Mouse (Mus musculus) liver, embryonic 14.5 days (tissue): ENCODE measurements around the gene Zfp747. TPM values are rescaled to one million over a fixed set of nuclear protein-coding genes. Genes with fewer than 3 reads are reported as not detected.

Source experiments
- ATAC-seq: fragments of 200-750 bp; cut with Nextera tagmentation; 2 replicates; pipeline ENCODE4 v1.8.0; 2017; ENCODE audit warnings: moderate number of reproducible peaks, mild to moderate bottlenecking, moderate library complexity; ENCODE audit not compliant: insufficient read depth
- DNase-seq, 3 experiments: peaks; one replicate each; pipeline ENCODE4 v3.0.0-alpha.2; 2012 to 2013; ENCODE audit warnings: low read depth in 3 of 3, low spot score in 3 of 3
- H3K27ac ChIP-seq: fragments of 300-500 bp; sonication (generic); 2 replicates; pipeline ENCODE4 v1.5.1; 2014; ENCODE audit warnings: moderate library complexity, mild to moderate bottlenecking, control low read depth, inconsistent platforms
- H3K27me3 ChIP-seq: fragments of 300-500 bp; sonication (generic); 2 replicates; pipeline ENCODE4 v1.6.1; 2014; ENCODE audit warnings: mild to moderate bottlenecking, low read length, moderate library complexity; ENCODE audit not compliant: control insufficient read depth, insufficient read depth
- H3K36me3 ChIP-seq: fragments of 300-500 bp; sonication (generic); replicated peaks from 2 replicates; pipeline ENCODE4 v1.6.1; 2014; ENCODE audit warnings: low read depth; ENCODE audit not compliant: control insufficient read depth, insufficient read depth
- H3K4me1 ChIP-seq, 2 experiments: fragments of 200-500 bp in 1 of 2; fragments of 300-500 bp in 1 of 2; sonication (generic) in 1 of 2; replicated peaks; 2 replicates each; pipeline ENCODE4 v1.6.1; 2012 to 2014; ENCODE audit warnings: antibody characterized with exemption in 1 of 2, inconsistent platforms in 1 of 2, low read length in 1 of 2; ENCODE audit not compliant: control insufficient read depth in 2 of 2, insufficient read depth in 2 of 2
- H3K4me2 ChIP-seq: fragments of 300-500 bp; sonication (generic); 2 replicates; pipeline ENCODE4 v1.6.1; 2014; ENCODE audit warnings: low read depth, mild to moderate bottlenecking, control low read depth, moderate library complexity
- H3K4me3 ChIP-seq, 2 experiments: fragments of 200-500 bp in 1 of 2; fragments of 300-500 bp in 1 of 2; sonication (generic) in 1 of 2; 2 replicates each; pipeline ENCODE4 v1.5.1; 2012 to 2014; ENCODE audit warnings: low read depth in 2 of 2, low read length in 2 of 2, mild to moderate bottlenecking in 2 of 2, control low read depth in 1 of 2, inconsistent platforms in 1 of 2, moderate library complexity in 1 of 2; ENCODE audit not compliant: insufficient read depth in 1 of 2
- H3K9ac ChIP-seq: fragments of 300-500 bp; sonication (generic); replicated peaks from 2 replicates; pipeline ENCODE4 v1.6.1; 2014; ENCODE audit warnings: mild to moderate bottlenecking, control low read depth, moderate library complexity
- H3K9me3 ChIP-seq: fragments of 300-500 bp; sonication (generic); 2 replicates; pipeline ENCODE4 v1.6.1; 2016; ENCODE audit warnings: low read length, mixed read lengths; ENCODE audit not compliant: control insufficient read depth
- CTCF ChIP-seq: IDR thresholded peaks from 2 replicates; pipeline ENCODE4 v1.5.1; 2016; ENCODE audit warnings: antibody characterized with exemption, low read depth, control low read depth
- EP300 ChIP-seq: IDR thresholded peaks from 2 replicates; pipeline ENCODE4 v1.6.1; 2016; ENCODE audit warnings: antibody characterized with exemption, low read depth
- WGBS: fragments of 180-500 bp; shearing (Covaris S2); extraction: QIAGEN DNeasy Blood & Tissue Kit; methylation state at CpG from one replicate; pipeline ENCODE4 v1.1.7; 2014; ENCODE audit not compliant: insufficient replicate concordance; 5-methylcytosine and 5-hydroxymethylcytosine counted together
- polyA plus RNA-seq, 2 experiments: library from polyadenylated mRNA; depleted of rRNA in 1 of 2; stranded (reverse) in 1 of 2; unstranded in 1 of 2; fragments of >200 nt; fragmentation: Nextera tagmentation in 1 of 2; extraction: Ambion mirVana in 1 of 2; gene quantifications; 2 replicates each; pipeline versions ENCODE4 v1.2.1 to v1.2.3; 2012 to 2014

Zfp747 gene
- polyA plus RNA-seq, 2 experiments = 1.2 to 1.9 TPM

DNA sequence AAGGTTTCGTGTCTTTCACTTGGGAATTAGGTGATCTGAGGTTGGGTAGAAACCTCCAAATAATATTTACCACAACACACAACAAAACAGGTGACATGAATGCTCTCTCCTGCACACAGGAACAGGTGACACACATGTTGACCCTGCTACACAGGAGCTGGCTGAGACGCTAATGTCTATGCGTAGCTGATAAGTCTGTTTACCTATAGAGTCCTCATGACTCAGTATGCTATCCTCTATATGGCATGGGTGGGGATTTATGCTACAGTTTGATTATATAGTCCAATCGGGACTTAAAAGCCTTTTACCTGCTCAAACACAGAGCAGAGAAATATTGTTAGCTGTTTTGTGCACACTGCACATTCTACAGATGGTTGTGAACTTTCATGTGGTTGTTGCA is 15.6 kb downstream of the Zfp747 start:
- no peak for ATAC-seq
- no peaks in the 10 kb centered on the region for H3K4me1 ChIP-seq
- H3K27me3 ChIP-seq = peaks cover 3% of the 10 kb centered on the region; the same call in 1 of the 2 replicates
- no peak overlapping the region for H3K9ac ChIP-seq
- no peaks in the 10 kb centered on the region for H3K9me3 ChIP-seq
- no peak for DNase-seq
- no peak overlapping the region for H3K4me3 ChIP-seq
- no peaks in the 10 kb centered on the region for H3K36me3 ChIP-seq
- H3K27ac ChIP-seq = no peak overlapping the region
- 54% methylated on average over 4 of the region's 4 CpGs for WGBS
- no peak for TF ChIP-seq EP300
- no peak for TF ChIP-seq CTCF
- no peak overlapping the region for H3K4me2 ChIP-seq

DNA sequence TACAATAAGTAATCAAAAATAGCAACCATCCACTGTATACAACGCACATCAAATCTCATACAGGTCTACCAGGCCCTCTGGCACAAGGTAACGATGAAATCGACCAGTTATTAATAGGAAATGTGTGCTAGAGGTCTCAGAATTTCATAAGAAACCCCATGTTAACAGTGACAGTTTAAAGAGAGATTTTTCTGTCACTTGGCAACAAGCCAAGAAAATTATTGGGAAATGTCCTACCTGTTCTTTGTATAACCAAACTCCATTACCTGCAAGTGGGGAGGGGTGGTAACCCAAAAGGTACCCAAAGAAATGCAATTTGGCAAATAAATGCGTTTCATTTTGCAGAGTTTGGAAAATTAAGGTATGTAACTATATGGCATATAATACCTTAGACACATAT is 17.4 kb downstream of the Zfp747 start:
- DNase-seq (no peak), ATAC-seq (no peak)
- no peak overlapping the region for H3K4me2 ChIP-seq
- H3K36me3 ChIP-seq = no peaks in the 10 kb centered on the region
- TF ChIP-seq EP300 = no peak
- H3K9ac ChIP-seq = no peak overlapping the region
- no peaks in the 10 kb centered on the region for H3K27me3 ChIP-seq
- no peaks in the 10 kb centered on the region for H3K4me1 ChIP-seq
- no peaks in the 10 kb centered on the region for H3K9me3 ChIP-seq
- 49% methylated on average over 4 of the region's 4 CpGs for WGBS
- H3K4me3 ChIP-seq = no peak overlapping the region
- H3K27ac ChIP-seq = no peak overlapping the region

DNA sequence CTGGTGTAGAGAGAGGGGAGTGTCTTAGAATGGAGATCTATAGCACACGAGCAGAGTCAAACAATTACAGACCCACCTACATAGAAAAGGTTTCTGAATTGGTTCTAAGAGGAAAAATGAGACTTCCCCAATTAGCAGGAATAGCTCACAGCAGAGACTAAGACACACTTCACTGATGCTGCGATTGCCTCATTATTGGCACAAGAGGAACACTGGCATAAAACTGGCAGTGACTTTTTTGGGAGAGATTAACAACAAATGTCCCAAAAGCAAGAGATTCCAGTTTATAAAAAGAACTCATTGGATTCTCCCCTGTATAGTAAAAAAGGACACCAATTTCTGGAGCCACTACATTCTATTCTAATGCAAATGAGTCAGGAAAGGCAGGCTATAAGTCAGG is 18.0 kb downstream of the Zfp747 start:
- no peak overlapping the region for H3K4me3 ChIP-seq
- no peaks in the 10 kb centered on the region for H3K27me3 ChIP-seq
- no peaks in the 10 kb centered on the region for H3K9me3 ChIP-seq
- H3K4me1 ChIP-seq = no peaks in the 10 kb centered on the region
- H3K27ac ChIP-seq = no peak overlapping the region
- ATAC-seq (no peak), DNase-seq (no peak)
- 48% methylated on average over 2 of the region's 2 CpGs for WGBS
- TF ChIP-seq EP300 = no peak
- no peak for TF ChIP-seq CTCF
- no peaks in the 10 kb centered on the region for H3K36me3 ChIP-seq
- H3K9ac ChIP-seq = no peak overlapping the region
- H3K4me2 ChIP-seq = no peak overlapping the region

DNA sequence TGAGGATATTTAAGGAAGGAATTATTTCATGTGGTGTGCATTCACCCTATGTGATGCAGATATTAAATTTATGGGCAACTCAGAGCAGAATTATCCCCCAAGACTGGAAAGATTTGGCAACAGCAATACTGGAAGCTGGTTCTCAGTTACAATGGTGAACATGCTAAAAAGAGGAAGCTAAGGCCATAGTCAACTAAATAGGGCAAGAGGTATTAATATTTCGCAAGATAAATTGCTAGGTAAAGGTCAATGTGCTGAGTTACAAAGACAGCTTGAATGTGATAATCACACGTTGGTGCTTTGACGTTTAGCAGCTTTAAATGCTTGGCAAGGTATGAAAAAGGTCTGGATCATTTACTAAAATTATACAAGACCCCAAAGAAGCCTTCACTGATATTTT is 20.1 kb downstream of the Zfp747 start:
- 47% methylated on average over 3 of the region's 3 CpGs for WGBS
- Histone ChIP-seq H3K27me3 (no peaks in the 10 kb centered on the region), H3K9me3 (no peaks in the 10 kb centered on the region), H3K4me2 (no peak overlapping the region), H3K4me1 (no peaks in the 10 kb centered on the region), H3K9ac (no peak overlapping the region), H3K36me3 (no peaks in the 10 kb centered on the region), H3K27ac (no peak overlapping the region), H3K4me3 (no peak overlapping the region)
- ATAC-seq (no peak), DNase-seq (no peak)
- TF ChIP-seq CTCF (no peak), EP300 (no peak)

DNA sequence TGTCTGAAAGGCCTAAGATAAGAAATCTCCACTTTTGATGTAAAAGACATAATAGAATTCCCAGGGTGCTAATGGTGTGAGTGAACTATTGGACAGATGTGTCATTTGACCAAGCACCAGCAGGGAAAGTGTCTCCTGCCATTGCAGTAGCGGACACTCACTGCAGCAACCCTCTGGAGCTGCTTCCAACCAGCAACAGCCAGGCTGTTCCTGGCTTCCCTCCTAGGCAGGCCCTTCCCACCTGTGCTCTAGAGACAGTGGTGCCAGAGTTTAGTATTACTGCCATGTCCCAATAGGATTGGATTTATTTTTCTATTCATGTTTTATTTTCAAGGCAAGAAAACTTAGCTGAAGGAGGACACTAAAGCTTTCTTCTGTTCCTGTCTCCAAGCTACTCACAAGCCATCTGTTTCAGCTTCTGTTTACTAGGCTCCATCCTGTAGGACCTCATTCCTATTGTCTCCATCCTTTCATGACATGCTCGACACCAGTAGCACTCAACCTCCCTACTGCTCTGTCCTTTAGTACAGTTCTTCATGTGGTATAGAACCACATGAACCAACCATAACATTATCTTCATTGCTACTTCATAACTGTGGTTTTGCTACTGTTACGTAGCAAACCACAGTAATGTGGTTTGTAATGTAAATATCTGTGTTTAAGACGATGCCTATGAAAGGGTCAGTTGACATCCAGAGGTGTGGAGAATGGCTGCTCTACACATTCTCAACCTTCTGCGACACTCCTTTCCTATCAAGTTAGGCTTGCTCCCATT is 24.4 kb downstream of the Zfp747 start:
- DNase-seq (no peak), ATAC-seq (no peak)
- TF ChIP-seq EP300 = no peak
- no peak for TF ChIP-seq CTCF
- H3K27ac ChIP-seq = no peak overlapping the region
- no peak overlapping the region for H3K4me3 ChIP-seq
- H3K9me3 ChIP-seq = no peaks in the 10 kb centered on the region
- WGBS = 35% methylated on average over 5 of the region's 5 CpGs
- H3K9ac ChIP-seq = no peak overlapping the region
- no peak overlapping the region for H3K4me2 ChIP-seq
- H3K4me1 ChIP-seq = peaks cover 3 to 5% of the 10 kb centered on the region in 2 experiments; a peak in 3 of 4 replicates
- H3K27me3 ChIP-seq = no peaks in the 10 kb centered on the region
- no peaks in the 10 kb centered on the region for H3K36me3 ChIP-seq
